Mouse (Mus musculus): Measurements from ENCODE around the gene Rcvrn.

GRCm38 (mm10) chr11:67653521-67654090 lies 41.5 kb upstream of the Rcvrn start:
- TF ChIP-seq EP300 (optimal IDR thresholded peaks at IDR 0.05) (no peak), CTCF (IDR thresholded peaks at IDR 0.05; ENCODE audit: low read depth) (no peak)
